Mouse (Mus musculus) cerebellum, adult 2 months (tissue): ENCODE measurements around the gene Scn7a.

ENCODE experiments used
- CTCF ChIP-seq: fragments of 200-500 bp; IDR thresholded peaks from 2 replicates; pipeline ENCODE4 v1.5.1; 2011; ENCODE audit warnings: low read depth, mild to moderate bottlenecking, control low read depth, low read length, moderate library complexity, borderline replicate concordance; ENCODE audit not compliant: insufficient read depth
- POLR2A ChIP-seq: fragments of 200-500 bp; IDR thresholded peaks from 2 replicates; pipeline ENCODE4 v1.6.1; 2011; ENCODE audit warnings: low read length, control low read depth, borderline replicate concordance; ENCODE audit not compliant: insufficient read depth

DNA sequence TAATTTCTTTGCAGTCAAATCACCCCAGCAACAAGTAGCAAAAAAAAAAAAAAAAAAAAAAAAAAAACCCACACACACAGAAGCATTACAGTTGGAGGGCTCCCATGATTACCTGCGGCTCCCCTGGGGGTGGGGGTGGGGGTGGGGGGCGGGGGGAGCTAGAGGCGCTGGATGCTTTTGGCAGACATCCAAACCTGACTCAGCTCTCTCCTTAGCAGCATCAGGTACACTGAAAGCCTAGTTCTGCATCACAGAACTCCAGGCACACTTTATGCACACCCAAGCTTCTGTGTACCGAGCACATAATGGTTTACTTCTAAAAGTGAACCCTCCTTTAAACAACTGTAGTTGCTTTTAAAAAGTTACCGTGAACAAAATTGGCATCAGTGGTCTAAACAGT, 152.0 kb downstream of the Scn7a start:
- TF ChIP-seq CTCF (no peak), POLR2A (no peak)
